Mouse (Mus musculus) heart, embryonic 10.5 days (tissue): ENCODE data around the gene Sirt2. TPM values are rescaled to one million over a fixed set of nuclear protein-coding genes. Genes with fewer than 3 reads are reported as not detected.

Experiments
- DNase-seq: peaks from one replicate; pipeline ENCODE4 v3.0.0-alpha.2; 2017; ENCODE audit warnings: low spot score
- H3K27ac ChIP-seq: fragments of 300-500 bp; sonication (generic); 2 replicates; pipeline ENCODE4 v1.5.1; 2016; ENCODE audit warnings: mild to moderate bottlenecking
- H3K27me3 ChIP-seq: fragments of 300-500 bp; sonication (generic); 2 replicates; pipeline ENCODE4 v1.6.1; 2016; ENCODE audit warnings: mild to moderate bottlenecking; ENCODE audit not compliant: poor library complexity, insufficient read depth, severe bottlenecking
- H3K36me3 ChIP-seq: fragments of 300-500 bp; sonication (generic); 2 replicates; pipeline ENCODE4 v1.6.1; 2016; ENCODE audit warnings: mild to moderate bottlenecking, moderate library complexity
- H3K4me1 ChIP-seq: fragments of 300-500 bp; sonication (generic); 2 replicates; pipeline ENCODE4 v1.6.1; 2016; ENCODE audit warnings: mild to moderate bottlenecking
- H3K4me3 ChIP-seq: fragments of 300-500 bp; sonication (generic); 2 replicates; pipeline ENCODE4 v1.5.1; 2016; ENCODE audit warnings: mild to moderate bottlenecking, moderate library complexity
- H3K9me3 ChIP-seq: fragments of 300-500 bp; sonication (generic); 2 replicates; pipeline ENCODE4 v1.6.1; 2016; ENCODE audit warnings: mild to moderate bottlenecking, moderate library complexity
- WGBS: fragments of 180-500 bp; shearing (Covaris S2); methylation state at CpG from one replicate; pipeline ENCODE4 v1.1.7; 2016; 5-methylcytosine and 5-hydroxymethylcytosine counted together
- polyA plus RNA-seq: library from polyadenylated mRNA; unstranded; fragments of >200 nt; fragmentation: Nextera tagmentation; extraction: Ambion mirVana; gene quantifications from 2 replicates; pipeline ENCODE4 v1.2.1, GENCODE M21; 2016

Sirt2 gene
- polyA plus RNA-seq, 1 experiment from 2014 or later = 57.8 TPM

- Histone ChIP-seq H3K4me1 (peaks cover 73% of the 10 kb centered on the region), H3K36me3 (peaks cover 93% of the 10 kb centered on the region), H3K27me3 (no peaks in the 10 kb centered on the region), H3K27ac (no peak overlapping the region), H3K4me3 (no peak overlapping the region), H3K9me3 (no peaks in the 10 kb centered on the region)
- WGBS = 81% methylated on average over 9 of the region's 9 CpGs
- no peak for DNase-seq
These were observed 49.7 kb downstream of the Sirt2 start for GRCm38 (mm10) chr7:28816201-28816600.

- no peaks in the 10 kb centered on the region for H3K9me3 ChIP-seq
- H3K4me3 ChIP-seq = no peak overlapping the region
- 90% methylated on average over 10 of the region's 10 CpGs for WGBS
- no peaks in the 10 kb centered on the region for H3K27me3 ChIP-seq
- H3K27ac ChIP-seq = no peak overlapping the region
- peaks cover 73% of the 10 kb centered on the region for H3K4me1 ChIP-seq
- peaks cover 98% of the 10 kb centered on the region for H3K36me3 ChIP-seq
- no peak for DNase-seq
These were observed 50.4 kb downstream of the Sirt2 start for GRCm38 (mm10) chr7:28816920-28817319.

DNA sequence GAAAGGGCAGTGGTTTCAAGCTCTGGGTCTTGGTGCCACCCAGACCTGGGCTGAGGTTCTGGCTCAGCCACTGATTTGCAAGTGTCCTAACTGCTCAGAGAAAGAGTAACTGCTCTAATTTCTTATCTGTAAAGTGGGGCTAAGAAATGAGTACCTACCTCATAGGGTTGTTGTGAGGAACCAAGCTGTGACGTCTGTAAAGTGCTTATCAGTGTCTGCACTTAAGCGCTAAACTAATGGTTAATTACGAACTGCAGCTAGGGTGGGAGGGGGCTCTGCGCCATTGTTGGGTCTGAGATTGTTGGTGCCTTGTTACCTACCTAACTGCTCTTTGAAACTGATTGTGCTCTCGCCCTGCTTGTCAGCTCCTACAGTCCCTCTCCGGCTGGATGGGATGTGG lies 51.0 kb downstream of the Sirt2 start:
- Histone ChIP-seq H3K36me3 (peaks cover 98% of the 10 kb centered on the region), H3K4me3 (no peak overlapping the region), H3K27ac (no peak overlapping the region), H3K27me3 (no peaks in the 10 kb centered on the region), H3K9me3 (no peaks in the 10 kb centered on the region), H3K4me1 (peaks cover 67% of the 10 kb centered on the region)
- WGBS = 55% methylated on average over 6 of the region's 6 CpGs
- DNase-seq = no peak

DNA sequence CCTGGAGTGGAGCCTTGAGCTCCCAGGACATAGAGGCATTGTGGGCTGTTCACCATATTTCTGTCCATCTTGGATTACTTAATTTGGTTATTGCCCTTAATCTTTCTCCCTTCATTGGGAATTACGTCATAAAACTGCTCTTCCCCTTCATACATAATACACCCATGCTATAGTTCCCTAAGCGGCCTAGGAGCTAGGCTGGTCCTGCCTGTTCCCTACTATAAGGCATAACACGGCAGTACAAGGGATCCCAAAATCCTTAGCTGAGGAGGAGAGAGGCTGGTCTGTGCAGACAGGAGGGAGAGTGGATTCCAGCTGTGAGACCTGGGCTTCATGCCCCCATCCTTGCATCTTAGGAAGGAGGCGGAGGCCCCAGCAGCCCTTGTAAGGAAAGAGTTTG lies 51.4 kb downstream of the Sirt2 start:
- no peaks in the 10 kb centered on the region for H3K9me3 ChIP-seq
- H3K4me3 ChIP-seq = peak overlapping the region; percentile 2; the same call in 1 of the 2 replicates
- H3K27me3 ChIP-seq = no peaks in the 10 kb centered on the region
- peaks cover 98% of the 10 kb centered on the region for H3K36me3 ChIP-seq
- WGBS = 88% methylated on average over 4 of the region's 4 CpGs
- no peak for DNase-seq
- H3K4me1 ChIP-seq = peaks cover 62% of the 10 kb centered on the region
- H3K27ac ChIP-seq = no peak overlapping the region

DNA sequence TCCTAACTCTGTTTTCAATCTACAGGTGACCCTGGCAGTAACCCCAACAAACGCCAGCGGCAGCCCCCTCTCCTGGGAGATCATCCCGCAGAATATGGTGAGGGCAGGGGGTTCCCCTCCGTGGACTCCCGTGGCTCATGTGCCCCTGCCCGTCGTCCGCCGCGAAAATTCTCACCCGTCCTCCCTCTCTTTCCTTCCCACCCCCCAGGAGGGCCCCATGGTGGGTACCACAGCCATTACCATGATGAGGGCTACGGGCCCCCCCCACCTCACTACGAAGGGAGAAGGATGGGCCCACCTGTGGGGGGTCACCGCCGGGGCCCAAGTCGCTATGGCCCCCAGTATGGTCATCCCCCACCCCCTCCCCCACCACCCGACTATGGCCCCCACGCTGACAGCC lies 51.9 kb downstream of the Sirt2 start:
- no peaks in the 10 kb centered on the region for H3K9me3 ChIP-seq
- DNase-seq = no peak
- 86% methylated on average over 18 of the region's 18 CpGs for WGBS
- H3K4me3 ChIP-seq = peak overlapping the region; percentile 2; the same call in 1 of the 2 replicates
- H3K4me1 ChIP-seq = peaks cover 59% of the 10 kb centered on the region
- peaks cover 95% of the 10 kb centered on the region for H3K36me3 ChIP-seq
- no peaks in the 10 kb centered on the region for H3K27me3 ChIP-seq
- H3K27ac ChIP-seq = no peak overlapping the region

DNA sequence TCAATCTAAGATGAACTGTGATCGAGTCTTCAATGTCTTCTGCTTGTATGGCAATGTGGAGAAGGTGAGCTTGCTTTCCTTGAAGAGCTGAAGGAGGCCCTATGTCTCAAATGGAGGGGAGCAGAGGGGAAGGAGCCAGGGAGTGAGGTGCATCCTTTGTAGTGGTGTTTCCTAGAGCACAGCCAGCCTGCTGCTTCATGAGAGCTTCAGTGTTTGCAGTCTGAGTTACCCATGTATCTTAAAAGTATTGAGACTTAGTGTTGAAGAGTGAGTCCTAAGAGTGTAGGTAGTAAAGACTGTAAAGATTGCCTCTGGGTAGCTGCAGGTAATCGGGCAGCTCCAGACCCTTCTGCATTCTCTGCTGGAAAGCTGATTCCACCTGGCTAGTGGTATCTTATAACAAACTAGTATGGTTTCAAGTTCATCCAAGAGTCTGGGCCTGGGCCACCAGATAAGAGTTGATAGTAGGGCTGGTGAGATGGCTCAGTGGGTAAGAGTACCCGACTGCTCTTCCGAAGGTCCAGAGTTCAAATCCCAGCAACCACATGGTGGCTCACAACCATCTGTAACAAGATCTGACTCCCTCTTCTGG lies 52.4 kb downstream of the Sirt2 start:
- 79% methylated on average over 4 of the region's 4 CpGs for WGBS
- peaks cover 56% of the 10 kb centered on the region for H3K4me1 ChIP-seq

GRCm38 (mm10) chr7:28819571-28819970 lies 53.0 kb downstream of the Sirt2 start:
- no peaks in the 10 kb centered on the region for H3K27me3 ChIP-seq
- DNase-seq = no peak
- no peaks in the 10 kb centered on the region for H3K9me3 ChIP-seq
- peaks cover 53% of the 10 kb centered on the region for H3K4me1 ChIP-seq
- H3K36me3 ChIP-seq = peaks cover 84% of the 10 kb centered on the region
- 90% methylated on average over 4 of the region's 4 CpGs for WGBS
- H3K4me3 ChIP-seq = no peak overlapping the region
- H3K27ac ChIP-seq = 0 out of 2 replicates have a peak overlapping the region, but pooled peaks have one; percentile 6

More for the DNA sequence above, 52.4 kb downstream of the Sirt2 start:
- Histone ChIP-seq H3K36me3 (peaks cover 90% of the 10 kb centered on the region), H3K9me3 (no peaks in the 10 kb centered on the region), H3K4me3 (no peak overlapping the region), H3K27ac (no peak overlapping the region), H3K27me3 (no peaks in the 10 kb centered on the region)
- no peak for DNase-seq

GRCm38 (mm10) chr7:28820358-28821260 lies 54.1 kb downstream of the Sirt2 start:
- no peak for DNase-seq
- Histone ChIP-seq H3K27me3 (no peaks in the 10 kb centered on the region), H3K27ac (0 out of 2 replicates have a peak overlapping the region, but pooled peaks have one; percentile 11), H3K9me3 (no peaks in the 10 kb centered on the region), H3K36me3 (peaks cover 74% of the 10 kb centered on the region), H3K4me1 (peaks cover 47% of the 10 kb centered on the region), H3K4me3 (0 out of 2 replicates have a peak overlapping the region, but pooled peaks have one; percentile 15)
- 73% methylated on average over 12 of the region's 12 CpGs for WGBS

GRCm38 (mm10) chr7:28821261-28821831 lies 54.8 kb downstream of the Sirt2 start:
- Histone ChIP-seq H3K27ac (no peak overlapping the region), H3K9me3 (no peaks in the 10 kb centered on the region), H3K4me1 (peaks cover 48% of the 10 kb centered on the region), H3K27me3 (no peaks in the 10 kb centered on the region), H3K4me3 (0 out of 2 replicates have a peak overlapping the region, but pooled peaks have one; percentile 15), H3K36me3 (peaks cover 66% of the 10 kb centered on the region)
- DNase-seq = no peak
- 67% methylated on average over 10 of the region's 10 CpGs for WGBS

- 77% methylated on average over 1 of the region's 1 CpGs for whole genome bisulfite sequencing
- Histone ChIP-seq H3K27ac (no peak overlapping the region), H3K4me1 (peaks cover 49% of the 10 kb centered on the region)
These were observed 56.0 kb downstream of the Sirt2 start for GRCm38 (mm10) chr7:28822556-28822955.

DNA sequence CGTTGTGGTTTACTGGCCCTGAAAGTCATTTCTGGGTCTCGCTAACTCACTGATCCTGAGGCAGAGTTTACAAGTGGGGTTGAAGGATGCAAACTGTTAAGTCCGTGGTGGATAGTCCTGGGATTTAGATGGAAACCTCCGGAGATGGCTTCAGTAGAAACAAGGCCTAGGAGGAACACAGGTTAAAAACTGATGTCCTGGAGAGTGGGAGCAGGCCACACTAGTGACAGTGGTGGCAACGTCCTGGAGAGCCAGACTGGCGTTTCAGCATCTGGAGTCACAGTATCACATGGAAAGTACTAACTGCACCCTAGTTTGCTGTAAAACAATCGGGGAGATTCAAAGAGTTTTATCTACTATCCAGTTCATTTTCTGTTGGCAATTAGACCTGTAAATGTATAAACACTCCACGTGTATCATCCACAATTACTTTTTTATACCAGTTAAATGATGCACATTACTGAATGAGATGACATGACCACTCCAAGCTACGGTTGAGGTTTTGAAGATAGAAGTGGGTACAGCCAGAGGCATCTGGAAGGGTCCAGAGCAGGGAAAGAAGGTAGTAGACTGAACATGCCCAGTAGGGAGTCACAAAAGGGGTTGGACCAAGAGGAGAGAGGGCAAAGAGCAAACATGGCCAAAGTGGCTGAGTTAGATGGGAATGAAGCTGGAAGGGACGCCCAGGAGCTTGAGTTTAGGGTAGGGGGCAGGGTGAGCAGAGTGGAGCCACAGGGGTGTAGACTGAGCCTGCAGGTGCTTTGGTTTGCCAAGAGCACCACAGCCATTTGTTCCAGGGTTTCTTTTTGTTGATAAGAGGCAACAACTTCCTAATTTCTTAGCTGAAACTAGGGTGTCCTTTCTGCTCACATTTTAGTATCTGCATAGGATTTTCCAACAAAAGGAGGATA lies 56.7 kb downstream of the Sirt2 start:
- Histone ChIP-seq H3K27ac (no peak overlapping the region), H3K9me3 (no peaks in the 10 kb centered on the region), H3K27me3 (no peaks in the 10 kb centered on the region), H3K36me3 (peaks cover 47% of the 10 kb centered on the region), H3K4me1 (peaks cover 43% of the 10 kb centered on the region), H3K4me3 (no peak overlapping the region)
- no peak for DNase-seq
- WGBS = 58% methylated on average over 10 of the region's 10 CpGs

More at GRCm38 (mm10) chr7:28822556-28822955, 56.0 kb downstream of the Sirt2 start:
- H3K9me3 ChIP-seq = no peaks in the 10 kb centered on the region
- no peak for DNase-seq
- peaks cover 54% of the 10 kb centered on the region for H3K36me3 ChIP-seq
- H3K4me3 ChIP-seq = no peak overlapping the region
- H3K27me3 ChIP-seq = no peaks in the 10 kb centered on the region

GRCm38 (mm10) chr7:28823932-28824331 lies 57.4 kb downstream of the Sirt2 start:
- DNase-seq = no peak
- Histone ChIP-seq H3K27me3 (no peaks in the 10 kb centered on the region), H3K9me3 (no peaks in the 10 kb centered on the region), H3K36me3 (peaks cover 43% of the 10 kb centered on the region), H3K27ac (no peak overlapping the region), H3K4me3 (no peak overlapping the region), H3K4me1 (peaks cover 36% of the 10 kb centered on the region)
- 57% methylated on average over 2 of the region's 2 CpGs for WGBS
